Mouse (Mus musculus) liver, adult 2 months (tissue): Measurements from ENCODE around the gene Baiap2l2. TPM values are rescaled to one million over a fixed set of nuclear protein-coding genes. Genes with fewer than 3 reads are reported as not detected.

Experiments used
- DNase-seq: peaks from one replicate; pipeline ENCODE4 v3.0.0-alpha.2; 2011; ENCODE audit warnings: low read depth, low spot score; ENCODE audit errors: extremely low read depth
- H3K27ac ChIP-seq: fragments of 200-500 bp; replicated peaks from 2 replicates; pipeline ENCODE4 v1.5.1; 2012; ENCODE audit warnings: low read depth, mild to moderate bottlenecking, control low read depth, inconsistent platforms, low read length; ENCODE audit not compliant: insufficient read depth
- H3K27me3 ChIP-seq: fragments of 200-500 bp; 2 replicates; pipeline ENCODE4 v1.6.1; 2012; ENCODE audit warnings: mild to moderate bottlenecking, moderate library complexity, low read length, inconsistent platforms; ENCODE audit not compliant: control insufficient read depth, insufficient read depth
- H3K36me3 ChIP-seq: fragments of 200-500 bp; 2 replicates; pipeline ENCODE4 v1.6.1; 2012; ENCODE audit warnings: low read length, inconsistent platforms; ENCODE audit not compliant: control insufficient read depth, insufficient read depth
- H3K4me1 ChIP-seq: fragments of 200-500 bp; 2 replicates; pipeline ENCODE4 v1.6.1; 2011; ENCODE audit warnings: low read length; ENCODE audit not compliant: control insufficient read depth, insufficient read depth
- H3K4me3 ChIP-seq: fragments of 200-500 bp; 2 replicates; pipeline ENCODE4 v1.5.1; 2011; ENCODE audit warnings: low read depth, mild to moderate bottlenecking, control low read depth, low read length, moderate library complexity; ENCODE audit not compliant: insufficient read depth
- H3K79me2 ChIP-seq: fragments of 200-500 bp; 2 replicates; pipeline ENCODE4 v1.6.1; 2012; ENCODE audit warnings: inconsistent platforms, mild to moderate bottlenecking, low read length, moderate library complexity; ENCODE audit not compliant: control insufficient read depth, insufficient read depth
- H3K9ac ChIP-seq: fragments of 200-500 bp; 2 replicates; pipeline ENCODE4 v1.6.1; 2012; ENCODE audit warnings: low read depth, mild to moderate bottlenecking, control low read depth, inconsistent platforms, low read length
- CTCF ChIP-seq: fragments of 200-500 bp; IDR thresholded peaks from 2 replicates; pipeline ENCODE4 v1.5.1; 2011; ENCODE audit warnings: low read depth, low read length, control low read depth
- POLR2A ChIP-seq: fragments of 200-500 bp; IDR thresholded peaks from 2 replicates; pipeline ENCODE4 v1.6.1; 2011; ENCODE audit warnings: low read length, control low read depth; ENCODE audit not compliant: insufficient read depth; ENCODE audit errors: extremely low read depth
- WGBS: fragments of 180-500 bp; shearing (Covaris S2); methylation state at CpG from one replicate; pipeline ENCODE4 v1.1.7; 2018; 5-methylcytosine and 5-hydroxymethylcytosine counted together
- polyA plus RNA-seq: library from polyadenylated mRNA; depleted of rRNA; stranded (reverse); fragments of >200 nt; gene quantifications from 2 replicates; pipeline ENCODE4 v1.2.3, GENCODE M21; 2012
- total RNA-seq: library from RNA; depleted of rRNA; stranded (reverse); fragments of >200 nt; gene quantifications from 2 replicates; pipeline ENCODE4 v1.2.3, GENCODE M21; 2014

Gene Baiap2l2
- total and polyA plus RNA-seq, 2 experiments: 0.31 TPM; not detected in 1

- H3K36me3 ChIP-seq: peaks cover 11% of the 10 kb centered on the region
- TF ChIP-seq CTCF: no peak
- TF ChIP-seq POLR2A: no peak
These were observed 22.5 kb upstream of the Baiap2l2 start for GRCm38 (mm10) chr15:79307861-79308260.

DNA sequence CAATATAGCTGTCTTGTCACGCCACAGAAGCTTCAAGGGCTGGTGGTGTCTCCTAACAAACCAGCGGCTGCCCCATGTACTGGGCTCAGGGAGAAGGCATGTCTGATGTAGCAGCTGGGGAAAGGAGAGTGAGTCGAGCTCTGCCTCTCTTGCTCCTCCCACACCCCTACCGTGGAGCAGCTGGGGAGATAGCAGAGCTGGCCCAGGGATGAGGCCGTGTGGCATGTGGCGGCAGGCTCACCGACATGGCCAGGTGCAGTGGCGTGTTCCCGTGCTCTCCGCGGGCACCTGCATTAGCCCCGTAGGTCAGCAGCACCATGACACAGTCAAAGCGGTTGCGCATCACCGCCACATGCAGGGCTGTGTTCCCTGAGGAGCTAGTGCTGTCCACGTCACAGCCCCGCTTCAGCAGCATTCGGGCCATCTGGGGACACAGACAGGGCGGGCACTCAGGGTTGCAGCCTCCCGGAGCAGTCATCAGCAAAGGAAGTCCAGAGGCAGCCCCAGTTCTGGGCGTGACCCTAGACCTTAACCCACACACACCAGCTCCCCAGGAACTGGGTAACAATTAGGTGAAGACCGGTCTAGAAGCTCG, 20.8 kb upstream of the Baiap2l2 start:
- Histone ChIP-seq H3K4me3 (no peak overlapping the region), H3K27me3 (no peaks in the 10 kb centered on the region), H3K4me1 (no peaks in the 10 kb centered on the region), H3K9ac (no peak overlapping the region), H3K36me3 (peaks cover 7% of the 10 kb centered on the region; the same call in 1 of the 2 replicates), H3K27ac (no peak overlapping the region), H3K79me2 (no peaks in the 10 kb centered on the region)
- 90% methylated on average over 23 of the region's 23 CpGs for WGBS
- TF ChIP-seq CTCF (no peak), POLR2A (no peak)
- DNase-seq: no peak

More at GRCm38 (mm10) chr15:79307861-79308260, 22.5 kb upstream of the Baiap2l2 start:
- 78% methylated on average over 4 of the region's 4 CpGs for WGBS
- no peak overlapping the region for H3K27ac ChIP-seq
- H3K9ac ChIP-seq: no peak overlapping the region
- no peaks in the 10 kb centered on the region for H3K79me2 ChIP-seq
- H3K4me1 ChIP-seq: no peaks in the 10 kb centered on the region
- DNase-seq: no peak
- no peak overlapping the region for H3K4me3 ChIP-seq
- no peaks in the 10 kb centered on the region for H3K27me3 ChIP-seq

- Histone ChIP-seq H3K4me1 (no peaks in the 10 kb centered on the region), H3K79me2 (no peaks in the 10 kb centered on the region), H3K36me3 (no peaks in the 10 kb centered on the region; the same call in 1 of the 2 replicates), H3K4me3 (no peak overlapping the region), H3K9ac (no peak overlapping the region), H3K27me3 (no peaks in the 10 kb centered on the region), H3K27ac (no peak overlapping the region)
- no peak for DNase-seq
- WGBS: 68% methylated on average over 4 of the region's 5 CpGs
- TF ChIP-seq CTCF (no peak), POLR2A (no peak)
These were observed 19.5 kb upstream of the Baiap2l2 start for GRCm38 (mm10) chr15:79304832-79305231.

- Histone ChIP-seq H3K79me2 (no peaks in the 10 kb centered on the region), H3K4me3 (no peak overlapping the region), H3K27me3 (no peaks in the 10 kb centered on the region), H3K27ac (no peak overlapping the region), H3K4me1 (no peaks in the 10 kb centered on the region), H3K36me3 (no peaks in the 10 kb centered on the region; the same call in 1 of the 2 replicates), H3K9ac (no peak overlapping the region)
- WGBS: 91% methylated on average over 8 of the region's 8 CpGs
- DNase-seq: no peak
- no peak for TF ChIP-seq POLR2A
- no peak for TF ChIP-seq CTCF
These were observed 18.4 kb upstream of the Baiap2l2 start for GRCm38 (mm10) chr15:79303725-79304124.

GRCm38 (mm10) chr15:79299563-79300155, 14.3 kb upstream of the Baiap2l2 start:
- Histone ChIP-seq H3K36me3 (no peaks in the 10 kb centered on the region; the same call in 1 of the 2 replicates), H3K27me3 (no peaks in the 10 kb centered on the region), H3K27ac (no peak overlapping the region), H3K4me3 (no peak overlapping the region), H3K4me1 (no peaks in the 10 kb centered on the region), H3K79me2 (no peaks in the 10 kb centered on the region), H3K9ac (no peak overlapping the region)
- TF ChIP-seq POLR2A (no peak), CTCF (no peak)
- 96% methylated on average over 2 of the region's 2 CpGs for WGBS
- DNase-seq: no peak

- Histone ChIP-seq H3K27ac (no peak overlapping the region), H3K9ac (no peak overlapping the region), H3K27me3 (no peaks in the 10 kb centered on the region), H3K36me3 (no peaks in the 10 kb centered on the region; the same call in 1 of the 2 replicates), H3K79me2 (no peaks in the 10 kb centered on the region), H3K4me1 (no peaks in the 10 kb centered on the region), H3K4me3 (no peak overlapping the region)
- TF ChIP-seq POLR2A: no peak
- no peak for TF ChIP-seq CTCF
- 98% methylated on average over 6 of the region's 6 CpGs for WGBS
- DNase-seq: no peak
These were observed 13.2 kb upstream of the Baiap2l2 start for GRCm38 (mm10) chr15:79298553-79298952.
